Mouse (Mus musculus) liver, embryonic 14.5 days (tissue): ENCODE measurements around the gene Dock2.

ENCODE experiments used
- CTCF ChIP-seq: IDR thresholded peaks from 2 replicates; pipeline ENCODE4 v1.5.1; 2016; ENCODE audit warnings: antibody characterized with exemption, low read depth, control low read depth
- EP300 ChIP-seq: IDR thresholded peaks from 2 replicates; pipeline ENCODE4 v1.6.1; 2016; ENCODE audit warnings: antibody characterized with exemption, low read depth

GRCm38 (mm10) chr11:34779966-34780365 lies 3.7 kb downstream of the Dock2 start:
- no peak for TF ChIP-seq CTCF
- TF ChIP-seq EP300: no peak
